Mouse (Mus musculus): ENCODE data around the gene Cblb. TPM values are rescaled to one million over a fixed set of nuclear protein-coding genes. Genes with fewer than 3 reads are reported as not detected.

The Cblb gene
- polyA plus RNA-seq, 1 experiment from 2014 or later = 31.6 TPM

DNA sequence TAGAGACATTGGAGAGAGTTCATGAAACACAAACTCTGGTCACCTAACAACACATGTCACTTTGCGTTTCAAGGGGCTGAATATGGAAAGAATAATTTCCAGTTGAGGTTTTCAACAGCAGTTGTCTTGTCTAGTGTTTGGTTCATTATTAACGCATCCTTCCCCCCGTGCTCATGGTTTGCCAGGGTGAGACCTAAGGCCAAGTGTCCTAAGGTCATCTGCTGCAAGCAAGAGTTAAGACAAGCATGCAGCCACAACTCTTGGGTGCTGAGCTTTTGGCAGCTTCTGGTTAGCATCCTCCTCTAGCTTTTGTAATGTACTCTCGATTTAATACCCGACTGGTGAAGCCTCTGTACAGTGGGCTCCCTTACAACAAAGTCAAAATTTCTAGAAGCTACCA lies 159.7 kb downstream of the Cblb start:
- no peak overlapping the region for H3K4me3 ChIP-seq (replicated peaks)
- no peaks in the 10 kb centered on the region for H3K4me1 ChIP-seq
- no peak overlapping the region for H3K9ac ChIP-seq
- H3K27me3 ChIP-seq = no peaks in the 10 kb centered on the region
- 93% methylated on average over 5 of the region's 5 CpGs for WGBS
- H3K4me2 ChIP-seq = no peak overlapping the region
- H3K9me3 ChIP-seq = no peaks in the 10 kb centered on the region
- no peak overlapping the region for H3K27ac ChIP-seq
- peaks cover 58% of the 10 kb centered on the region for H3K36me3 ChIP-seq (replicated peaks)
- no peak for ATAC-seq (ENCODE audit: low FRiP score)

DNA sequence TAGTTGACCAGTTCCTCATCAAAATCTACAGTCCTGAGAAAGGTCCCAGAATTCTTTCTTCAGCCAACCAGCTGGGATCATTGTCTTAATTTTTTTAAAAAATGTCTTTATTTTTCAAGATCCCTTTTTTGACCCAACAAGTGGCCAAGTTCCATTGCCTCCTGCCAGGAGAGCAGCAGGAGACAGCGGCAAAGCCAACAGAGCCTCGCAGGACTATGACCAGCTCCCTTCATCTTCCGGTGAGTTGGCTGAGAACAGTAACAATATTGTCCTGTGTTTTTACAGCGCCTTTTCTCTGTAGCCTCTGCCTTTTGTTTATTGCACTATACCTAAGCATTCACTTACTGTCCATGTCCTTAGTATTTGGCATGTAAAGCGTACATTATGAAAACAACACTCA lies 163.0 kb downstream of the Cblb start:
- Histone ChIP-seq H3K36me3 (replicated peaks) (peaks cover 48% of the 10 kb centered on the region), H3K4me2 (no peak overlapping the region), H3K27me3 (no peaks in the 10 kb centered on the region), H3K9ac (no peak overlapping the region), H3K4me1 (no peaks in the 10 kb centered on the region), H3K4me3 (replicated peaks) (no peak overlapping the region), H3K27ac (no peak overlapping the region), H3K9me3 (no peaks in the 10 kb centered on the region)
- 88% methylated on average over 5 of the region's 5 CpGs for WGBS
- ATAC-seq (ENCODE audit: low FRiP score) = no peak

DNA sequence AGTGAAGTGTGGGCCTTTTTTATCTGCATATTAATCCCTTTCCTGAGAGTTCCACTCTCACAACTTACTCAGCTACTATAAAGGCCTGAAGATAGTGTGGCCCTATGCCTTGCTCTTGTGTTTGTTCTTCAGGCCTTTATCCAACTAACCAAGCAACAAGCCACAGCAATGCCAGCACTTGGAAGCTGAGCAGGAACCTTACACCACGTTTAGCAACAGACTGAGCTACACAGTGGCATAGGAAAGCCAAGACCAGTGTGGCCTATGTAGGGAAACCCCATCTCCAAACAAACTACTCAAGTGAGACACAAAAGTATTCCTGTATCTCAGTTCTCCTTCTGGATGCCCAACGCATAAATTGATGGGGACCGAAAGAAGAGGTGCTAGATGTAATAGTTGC lies 163.8 kb downstream of the Cblb start:
- Histone ChIP-seq H3K4me1 (no peaks in the 10 kb centered on the region), H3K27me3 (no peaks in the 10 kb centered on the region), H3K27ac (no peak overlapping the region), H3K4me3 (replicated peaks) (no peak overlapping the region), H3K4me2 (no peak overlapping the region), H3K9ac (no peak overlapping the region), H3K9me3 (no peaks in the 10 kb centered on the region), H3K36me3 (replicated peaks) (peaks cover 40% of the 10 kb centered on the region)
- WGBS = 91% methylated on average over 3 of the region's 3 CpGs
- no peak for ATAC-seq (ENCODE audit: low FRiP score)

DNA sequence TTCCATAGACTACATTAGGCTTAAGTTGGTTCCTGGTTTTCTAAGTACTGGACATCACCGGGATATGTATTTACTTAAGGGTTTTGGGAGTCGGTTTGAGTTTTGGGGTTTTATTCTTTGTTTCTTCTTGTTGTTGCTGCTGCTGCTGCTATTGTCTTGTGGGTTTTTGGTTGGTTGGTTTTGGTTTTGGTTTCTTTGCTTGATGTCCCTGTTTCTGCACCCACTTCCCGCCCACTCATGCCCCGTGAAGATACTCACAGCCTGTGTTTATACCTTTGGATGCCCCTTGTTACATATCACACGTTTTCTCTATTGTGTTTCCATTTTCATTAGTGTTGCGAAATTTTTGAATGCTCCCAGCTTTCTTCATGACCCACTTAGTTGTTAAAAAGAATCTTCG lies 169.1 kb downstream of the Cblb start:
- H3K4me1 ChIP-seq = no peaks in the 10 kb centered on the region
- no peaks in the 10 kb centered on the region for H3K9me3 ChIP-seq
- no peak for ATAC-seq (ENCODE audit: low FRiP score)
- no peak overlapping the region for H3K4me2 ChIP-seq
- H3K27ac ChIP-seq = no peak overlapping the region
- peaks cover 23% of the 10 kb centered on the region for H3K36me3 ChIP-seq (replicated peaks)
- no peaks in the 10 kb centered on the region for H3K27me3 ChIP-seq
- no peak overlapping the region for H3K9ac ChIP-seq
- WGBS = 93% methylated on average over 7 of the region's 7 CpGs
- H3K4me3 ChIP-seq (replicated peaks) = no peak overlapping the region

DNA sequence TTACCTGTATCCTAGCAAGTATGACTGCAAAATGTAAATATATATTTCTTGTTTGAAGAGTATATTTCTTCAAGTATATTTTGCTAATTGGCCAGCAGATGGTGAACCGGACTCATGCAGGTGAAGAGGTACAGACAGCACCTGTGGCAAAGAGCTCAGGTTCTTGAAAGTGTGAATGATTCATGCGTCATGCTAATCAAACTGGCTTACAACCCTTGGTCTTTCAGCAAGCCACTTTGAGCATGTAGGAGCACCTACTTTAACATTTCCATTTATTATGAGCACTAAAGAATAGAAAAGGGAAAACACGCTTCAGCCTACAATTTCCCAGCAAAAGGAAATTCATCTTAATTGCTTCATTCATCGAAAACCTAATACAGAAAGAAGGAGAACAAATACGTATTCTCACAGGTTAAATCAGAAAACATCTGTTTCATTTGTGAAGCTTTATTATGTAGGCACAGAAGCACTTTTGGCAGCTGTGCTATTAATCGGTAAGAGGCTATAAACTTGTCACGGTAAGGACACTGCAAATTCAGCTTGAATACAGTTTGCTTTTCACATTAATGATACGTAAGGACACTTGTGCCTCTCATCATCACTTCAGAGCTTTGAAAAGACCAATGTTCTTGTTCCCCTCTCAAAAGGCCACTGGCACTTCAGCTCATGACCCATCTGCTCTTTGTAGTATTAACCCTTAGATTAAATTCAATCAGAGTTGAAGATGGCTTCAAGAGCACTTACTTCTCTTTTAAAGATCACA lies 180.0 kb downstream of the Cblb start:
- H3K36me3 ChIP-seq (replicated peaks) = no peaks in the 10 kb centered on the region
- no peaks in the 10 kb centered on the region for H3K4me1 ChIP-seq
- no peaks in the 10 kb centered on the region; the same call in 1 of the 2 replicates for H3K27me3 ChIP-seq
- 69% methylated on average over 8 of the region's 8 CpGs for WGBS
- H3K27ac ChIP-seq = no peak overlapping the region
- no peak overlapping the region for H3K9ac ChIP-seq
- no peak for ATAC-seq (ENCODE audit: low FRiP score)
- no peaks in the 10 kb centered on the region for H3K9me3 ChIP-seq
- H3K4me2 ChIP-seq = no peak overlapping the region
- no peak overlapping the region for H3K4me3 ChIP-seq (replicated peaks)

DNA sequence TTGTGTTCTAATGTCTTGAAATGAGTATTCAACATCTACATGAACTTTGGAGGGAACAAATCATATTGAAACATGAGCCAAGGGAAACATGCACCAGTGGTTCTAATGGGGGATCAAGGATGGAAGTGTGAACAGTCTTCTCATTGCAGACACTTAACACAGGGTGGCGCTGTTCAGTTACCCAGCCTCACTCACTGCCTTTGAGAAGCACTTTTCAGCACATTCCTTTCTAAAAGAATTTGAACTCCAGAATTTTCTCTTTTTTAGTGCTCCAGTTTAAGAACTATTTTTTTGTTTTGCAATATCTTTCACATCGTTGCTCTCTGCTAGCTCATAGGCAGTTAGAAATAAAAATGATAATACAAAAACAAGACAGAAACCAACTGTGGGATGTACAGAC lies 188.0 kb downstream of the Cblb start:
- H3K4me1 ChIP-seq = no peaks in the 10 kb centered on the region
- no peaks in the 10 kb centered on the region; the same call in 1 of the 2 replicates for H3K27me3 ChIP-seq
- no peak overlapping the region for H3K4me2 ChIP-seq
- WGBS = 19% methylated on average over 2 of the region's 2 CpGs
- H3K9ac ChIP-seq = no peak overlapping the region
- H3K36me3 ChIP-seq (replicated peaks) = no peaks in the 10 kb centered on the region
- H3K4me3 ChIP-seq (replicated peaks) = no peak overlapping the region
- no peaks in the 10 kb centered on the region for H3K9me3 ChIP-seq
- ATAC-seq (ENCODE audit: low FRiP score) = no peak
- H3K27ac ChIP-seq = no peak overlapping the region

DNA sequence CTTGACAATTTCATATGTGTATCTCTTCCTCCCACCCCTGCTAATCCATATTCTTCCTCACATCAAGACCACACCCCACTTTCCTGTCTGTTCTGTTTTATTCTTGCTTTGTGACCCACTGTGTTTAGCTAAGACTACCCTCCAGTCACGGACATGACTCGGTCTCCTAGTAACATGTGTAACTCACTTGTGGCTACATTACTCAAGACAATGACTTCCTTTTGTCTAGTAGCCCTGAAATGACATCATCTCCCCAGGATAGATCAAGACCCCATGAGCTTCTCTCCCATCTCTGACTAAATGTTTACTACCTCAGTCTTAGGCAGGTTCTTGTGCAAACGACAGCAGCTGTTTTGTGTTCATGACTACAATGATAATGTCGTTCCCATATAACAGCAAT lies 191.9 kb downstream of the Cblb start:
- no peaks in the 10 kb centered on the region for H3K36me3 ChIP-seq (replicated peaks)
- WGBS = 87% methylated on average over 4 of the region's 4 CpGs
- H3K27ac ChIP-seq = no peak overlapping the region
- H3K4me1 ChIP-seq = no peaks in the 10 kb centered on the region
- no peak overlapping the region for H3K9ac ChIP-seq
- H3K4me3 ChIP-seq (replicated peaks) = no peak overlapping the region
- no peak for ATAC-seq (ENCODE audit: low FRiP score)
- H3K27me3 ChIP-seq = no peaks in the 10 kb centered on the region
- no peak overlapping the region for H3K4me2 ChIP-seq
- H3K9me3 ChIP-seq = no peaks in the 10 kb centered on the region

DNA sequence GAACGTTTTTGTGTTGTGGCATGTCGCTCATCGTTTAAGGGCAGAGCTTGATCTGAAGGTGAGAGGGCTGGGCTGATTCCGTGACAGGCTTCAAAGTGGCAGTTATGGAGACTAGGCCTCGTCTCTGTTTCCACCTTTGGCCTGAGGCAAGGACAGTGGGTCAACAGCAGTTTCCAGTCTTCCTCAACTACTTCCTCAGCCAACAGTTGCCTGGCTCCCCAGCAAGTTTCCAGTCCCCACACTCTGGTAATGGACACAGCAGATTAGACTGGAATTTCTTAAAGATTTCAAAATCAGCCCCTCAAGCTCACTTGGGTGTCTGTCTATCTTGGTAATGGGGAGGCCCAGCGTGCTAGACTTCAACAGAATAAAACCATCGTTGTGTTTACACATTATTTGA lies 198.4 kb downstream of the Cblb start:
- H3K4me3 ChIP-seq (replicated peaks) = no peak overlapping the region
- no peak overlapping the region for H3K4me2 ChIP-seq
- H3K36me3 ChIP-seq (replicated peaks) = no peaks in the 10 kb centered on the region
- no peak for ATAC-seq (ENCODE audit: low FRiP score)
- 70% methylated on average over 7 of the region's 7 CpGs for WGBS
- H3K27me3 ChIP-seq = no peaks in the 10 kb centered on the region
- H3K9me3 ChIP-seq = no peaks in the 10 kb centered on the region
- no peak overlapping the region for H3K9ac ChIP-seq
- H3K4me1 ChIP-seq = no peaks in the 10 kb centered on the region
- no peak overlapping the region for H3K27ac ChIP-seq

DNA sequence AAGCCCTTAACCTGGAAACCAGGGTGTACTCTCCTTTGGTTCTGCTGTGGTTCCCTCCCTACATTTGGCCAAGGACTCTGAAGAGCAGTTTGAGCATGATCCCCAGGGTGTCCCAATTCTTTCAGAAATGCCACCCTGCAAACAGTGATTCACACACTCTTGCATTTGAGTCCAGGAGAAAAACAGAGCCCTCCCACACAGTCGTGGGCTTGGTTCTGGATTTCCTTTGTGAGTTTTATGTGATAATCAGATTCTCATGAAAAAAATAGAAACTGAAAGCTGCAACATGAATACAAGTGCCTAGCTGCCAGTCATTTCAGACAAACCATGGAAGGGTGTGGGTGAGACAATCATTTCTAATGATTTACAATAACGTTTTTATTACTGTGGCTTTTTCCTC lies 198.9 kb downstream of the Cblb start:
- Histone ChIP-seq H3K27ac (no peak overlapping the region), H3K36me3 (replicated peaks) (no peaks in the 10 kb centered on the region), H3K4me2 (no peak overlapping the region), H3K4me1 (no peaks in the 10 kb centered on the region), H3K9ac (no peak overlapping the region), H3K9me3 (no peaks in the 10 kb centered on the region), H3K27me3 (no peaks in the 10 kb centered on the region), H3K4me3 (replicated peaks) (no peak overlapping the region)
- WGBS = 70% methylated on average over 2 of the region's 2 CpGs
- no peak for ATAC-seq (ENCODE audit: low FRiP score)

DNA sequence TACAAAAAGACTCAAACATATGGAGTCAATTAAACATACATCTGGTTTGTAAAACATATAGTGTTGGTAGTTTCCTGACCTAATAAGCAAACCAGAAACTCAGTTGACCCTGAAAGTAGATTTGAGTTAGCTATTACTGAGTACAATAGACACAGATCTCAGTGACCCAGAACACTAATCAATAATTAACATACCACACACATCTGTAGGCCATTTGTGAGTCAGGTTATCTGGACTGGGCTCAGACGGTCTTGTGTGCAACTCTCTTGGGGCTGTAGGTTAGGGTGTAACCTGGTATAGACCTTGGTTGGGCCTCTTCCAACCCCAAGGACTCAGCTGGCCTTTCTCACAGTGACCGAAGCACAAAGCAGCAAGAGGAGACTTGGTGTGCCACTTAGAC lies 211.1 kb downstream of the Cblb start:
- Histone ChIP-seq H3K9me3 (no peaks in the 10 kb centered on the region), H3K4me3 (replicated peaks) (no peak overlapping the region), H3K36me3 (replicated peaks) (no peaks in the 10 kb centered on the region), H3K27ac (no peak overlapping the region), H3K4me2 (no peak overlapping the region), H3K9ac (no peak overlapping the region), H3K4me1 (no peaks in the 10 kb centered on the region), H3K27me3 (no peaks in the 10 kb centered on the region)
- ATAC-seq (ENCODE audit: low FRiP score) = no peak
- WGBS = 86% methylated on average over 2 of the region's 2 CpGs

DNA sequence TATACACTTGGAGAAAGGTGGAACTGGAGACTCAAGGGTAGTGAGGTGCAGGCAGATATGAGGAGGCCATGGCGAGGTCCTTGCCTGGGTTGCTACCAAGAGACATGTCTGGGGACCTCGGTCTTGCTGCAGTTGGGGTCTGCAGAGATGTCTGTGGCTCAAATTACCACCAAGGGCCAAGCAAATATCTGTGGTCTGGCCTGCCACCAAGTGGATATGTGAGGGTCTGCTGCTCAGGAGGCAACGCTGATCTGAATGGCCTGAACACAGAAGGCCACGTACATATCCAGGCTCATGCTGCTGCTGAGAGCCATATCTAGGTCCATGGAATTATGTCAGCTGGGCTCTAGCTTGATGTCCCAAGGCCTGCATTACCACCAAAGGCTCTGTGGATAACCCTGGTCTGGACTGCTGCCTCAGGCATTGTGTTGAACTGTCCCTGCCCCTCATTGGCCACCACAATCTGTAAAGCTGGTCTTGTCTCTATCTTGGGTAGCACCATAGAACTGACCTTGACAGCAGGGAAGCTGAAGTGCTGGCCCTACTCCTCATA lies 212.5 kb downstream of the Cblb start:
- no peak overlapping the region for H3K4me3 ChIP-seq (replicated peaks)
- no peak for ATAC-seq (ENCODE audit: low FRiP score)

DNA sequence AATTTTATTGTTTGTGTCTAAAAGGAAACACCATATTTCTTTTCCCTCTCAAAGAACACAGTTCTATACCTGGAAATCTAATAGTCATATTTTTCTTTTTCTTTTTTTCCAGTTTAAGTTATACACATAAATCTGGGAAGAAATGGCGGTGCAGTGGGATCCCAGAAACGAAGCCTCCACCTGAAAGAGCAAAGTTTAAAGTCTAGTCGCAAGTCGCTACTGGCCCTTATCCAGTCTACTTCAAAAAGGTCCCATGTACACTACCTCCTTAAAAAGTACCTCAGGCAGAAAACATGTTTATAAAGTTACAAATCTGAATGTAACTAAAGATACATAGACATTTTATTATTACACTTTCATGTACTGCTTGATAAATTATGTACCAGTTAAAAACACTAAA lies 219.2 kb downstream of the Cblb start:
- no peak overlapping the region for H3K9ac ChIP-seq
- H3K4me1 ChIP-seq = no peaks in the 10 kb centered on the region
- ATAC-seq (ENCODE audit: low FRiP score) = no peak
- H3K9me3 ChIP-seq = no peaks in the 10 kb centered on the region
- H3K4me2 ChIP-seq = no peak overlapping the region
- H3K27me3 ChIP-seq = no peaks in the 10 kb centered on the region
- WGBS = 96% methylated on average over 4 of the region's 4 CpGs
- H3K36me3 ChIP-seq (replicated peaks) = no peaks in the 10 kb centered on the region; the same call in 1 of the 2 replicates
- H3K4me3 ChIP-seq (replicated peaks) = no peak overlapping the region
- no peak overlapping the region for H3K27ac ChIP-seq

More for the DNA sequence above, 212.5 kb downstream of the Cblb start:
- Histone ChIP-seq H3K9me3 (no peaks in the 10 kb centered on the region), H3K36me3 (replicated peaks) (no peaks in the 10 kb centered on the region), H3K27ac (no peak overlapping the region), H3K27me3 (no peaks in the 10 kb centered on the region), H3K4me2 (no peak overlapping the region), H3K4me1 (no peaks in the 10 kb centered on the region), H3K9ac (no peak overlapping the region)
- WGBS = 92% methylated on average over 4 of the region's 4 CpGs

DNA sequence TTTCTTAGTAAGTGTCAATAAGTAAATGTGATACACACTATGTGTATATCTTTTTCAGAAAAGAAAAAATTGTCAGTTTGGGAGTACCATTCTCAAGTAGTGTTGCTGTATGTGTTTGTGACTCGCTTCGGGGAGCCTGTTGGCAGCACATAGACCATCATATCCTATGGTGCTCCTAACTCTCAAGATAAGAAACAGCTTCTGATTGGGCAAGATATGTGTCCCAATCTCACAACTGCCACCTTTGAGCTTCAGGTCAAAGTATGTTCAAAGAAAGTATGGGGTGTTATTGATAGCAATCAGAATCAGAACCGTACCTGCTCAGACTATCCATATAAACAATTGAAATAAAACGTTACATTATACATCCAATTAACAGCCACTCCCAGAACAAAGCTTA lies 219.9 kb downstream of the Cblb start:
- Histone ChIP-seq H3K4me2 (no peak overlapping the region), H3K4me3 (replicated peaks) (no peak overlapping the region), H3K9ac (no peak overlapping the region), H3K27me3 (no peaks in the 10 kb centered on the region), H3K36me3 (replicated peaks) (no peaks in the 10 kb centered on the region; the same call in 1 of the 2 replicates), H3K4me1 (no peaks in the 10 kb centered on the region), H3K9me3 (no peaks in the 10 kb centered on the region), H3K27ac (no peak overlapping the region)
- ATAC-seq (ENCODE audit: low FRiP score) = no peak
- 87% methylated on average over 4 of the region's 4 CpGs for WGBS
